Mouse (Mus musculus): Measurements from ENCODE around the gene Igfbp2. TPM values are rescaled to one million over a fixed set of nuclear protein-coding genes. Genes with fewer than 3 reads are reported as not detected.

The Igfbp2 gene
- polyA plus RNA-seq, 1 experiment from 2014 or later, result 561 TPM

- Histone ChIP-seq H3K27ac (ENCODE audit: low read depth, low read length) (peak overlapping the region; percentile 81), H3K4me2 (replicated peaks; ENCODE audit: low read depth, low read length) (peak overlapping the region; percentile 96), H3K9ac (ENCODE audit: low read depth, low read length) (peak overlapping the region; percentile 86), H3K4me3 (ENCODE audit: low read depth, low read length) (peak overlapping the region; percentile 83), H3K36me3 (ENCODE audit: control insufficient read depth, insufficient read depth, low read length) (no peaks in the 10 kb centered on the region), H3K9me3 (ENCODE audit: control insufficient read depth, low read length) (no peaks in the 10 kb centered on the region), H3K4me1 (replicated peaks; ENCODE audit: control insufficient read depth, insufficient read depth, low read length) (peaks cover 4% of the 10 kb centered on the region), H3K27me3 (ENCODE audit: control insufficient read depth, insufficient read depth, low read length) (no peaks in the 10 kb centered on the region)
- DNase-seq (ENCODE audit: low spot score) (peak; percentile 66), ATAC-seq (ENCODE audit: low FRiP score) (peak; percentile 46)
- WGBS, result under 1% methylated on average over 36 of the region's 37 CpGs
These were observed 401 bp downstream of the Igfbp2 start for GRCm38 (mm10) chr1:72824707-72825101.

DNA sequence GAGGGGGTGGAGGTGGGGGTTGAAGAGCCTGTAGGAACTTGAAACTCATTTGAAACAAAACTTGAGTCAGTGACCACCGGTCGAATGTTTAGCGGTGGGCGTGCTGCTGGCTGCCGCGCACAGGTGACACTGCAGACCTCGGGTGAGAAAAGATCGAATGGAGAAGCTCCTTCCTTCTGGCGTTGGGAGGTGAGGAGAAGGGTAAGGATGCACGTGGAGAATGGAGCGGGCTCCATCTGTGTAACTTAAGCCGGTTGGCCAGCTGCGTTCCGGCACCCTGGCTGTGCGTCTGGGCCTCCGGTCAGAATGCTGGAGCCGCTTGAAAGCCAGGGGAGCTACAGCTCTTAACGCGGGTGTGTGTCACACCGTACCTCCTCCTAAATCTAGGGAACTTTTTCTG is 983 bp downstream of the Igfbp2 start:
- no peak for ATAC-seq (ENCODE audit: low FRiP score)
- peak overlapping the region; percentile 86 for H3K9ac ChIP-seq (ENCODE audit: low read depth, low read length)

GRCm38 (mm10) chr1:72825921-72826320 is 1.6 kb downstream of the Igfbp2 start:
- Histone ChIP-seq H3K36me3 (ENCODE audit: control insufficient read depth, insufficient read depth, low read length) (no peaks in the 10 kb centered on the region), H3K9ac (ENCODE audit: low read depth, low read length) (peak overlapping the region; percentile 86), H3K4me1 (replicated peaks; ENCODE audit: control insufficient read depth, insufficient read depth, low read length) (peaks cover 4% of the 10 kb centered on the region), H3K9me3 (ENCODE audit: control insufficient read depth, low read length) (no peaks in the 10 kb centered on the region), H3K27ac (ENCODE audit: low read depth, low read length) (peak overlapping the region; percentile 81), H3K4me3 (ENCODE audit: low read depth, low read length) (peak overlapping the region; percentile 83), H3K27me3 (ENCODE audit: control insufficient read depth, insufficient read depth, low read length) (no peaks in the 10 kb centered on the region), H3K4me2 (replicated peaks; ENCODE audit: low read depth, low read length) (peak overlapping the region; percentile 96)
- ATAC-seq (ENCODE audit: low FRiP score), result no peak
- peak; percentile 47 for DNase-seq (ENCODE audit: low spot score)
- 1% methylated on average over 4 of the region's 4 CpGs for WGBS

More for the DNA sequence above, 983 bp downstream of the Igfbp2 start:
- no peaks in the 10 kb centered on the region for H3K36me3 ChIP-seq (ENCODE audit: control insufficient read depth, insufficient read depth, low read length)
- no peaks in the 10 kb centered on the region for H3K27me3 ChIP-seq (ENCODE audit: control insufficient read depth, insufficient read depth, low read length)
- peak; percentile 61 for DNase-seq (ENCODE audit: low spot score)
- H3K27ac ChIP-seq (ENCODE audit: low read depth, low read length), result peak overlapping the region; percentile 81
- H3K4me2 ChIP-seq (replicated peaks; ENCODE audit: low read depth, low read length), result peak overlapping the region; percentile 96
- H3K4me3 ChIP-seq (ENCODE audit: low read depth, low read length), result peak overlapping the region; percentile 83
- H3K4me1 ChIP-seq (replicated peaks; ENCODE audit: control insufficient read depth, insufficient read depth, low read length), result peaks cover 4% of the 10 kb centered on the region
- WGBS, result 2% methylated on average over 20 of the region's 20 CpGs
- H3K9me3 ChIP-seq (ENCODE audit: control insufficient read depth, low read length), result no peaks in the 10 kb centered on the region

DNA sequence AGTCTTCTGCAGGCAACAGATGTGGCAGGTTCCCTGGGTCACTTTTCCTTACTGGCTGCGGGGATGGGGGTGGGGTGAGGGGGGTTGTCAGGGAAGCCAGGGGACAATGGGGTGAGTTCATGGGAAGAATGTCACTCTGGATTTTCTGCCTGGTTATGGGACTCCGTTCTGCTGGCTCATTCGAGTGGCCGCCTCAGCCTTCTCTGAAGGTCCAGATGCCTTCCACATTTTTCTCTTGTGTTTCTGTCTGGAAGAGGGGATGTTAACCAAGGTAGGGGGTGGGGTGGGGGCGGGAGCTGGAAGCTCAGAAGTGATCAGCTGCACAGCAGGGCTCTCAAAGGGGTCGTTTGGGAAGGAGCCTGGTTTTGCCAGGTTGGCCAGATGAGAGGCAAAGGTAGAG is 2.1 kb downstream of the Igfbp2 start:
- H3K36me3 ChIP-seq (ENCODE audit: control insufficient read depth, insufficient read depth, low read length), result no peaks in the 10 kb centered on the region
- H3K9me3 ChIP-seq (ENCODE audit: control insufficient read depth, low read length), result no peaks in the 10 kb centered on the region
- WGBS, result 0% methylated on average over 6 of the region's 6 CpGs
- H3K27ac ChIP-seq (ENCODE audit: low read depth, low read length), result peak overlapping the region; percentile 81
- DNase-seq (ENCODE audit: low spot score) (peak; percentile 62), ATAC-seq (ENCODE audit: low FRiP score) (0 out of 2 replicates have a peak, but pooled peaks have one; percentile 6)
- peaks cover 4% of the 10 kb centered on the region for H3K4me1 ChIP-seq (replicated peaks; ENCODE audit: control insufficient read depth, insufficient read depth, low read length)
- peak overlapping the region; percentile 83 for H3K4me3 ChIP-seq (ENCODE audit: low read depth, low read length)
- H3K27me3 ChIP-seq (ENCODE audit: control insufficient read depth, insufficient read depth, low read length), result no peaks in the 10 kb centered on the region
- H3K4me2 ChIP-seq (replicated peaks; ENCODE audit: low read depth, low read length), result peak overlapping the region; percentile 96
- peak overlapping the region; percentile 86 for H3K9ac ChIP-seq (ENCODE audit: low read depth, low read length)

- 1% methylated on average over 7 of the region's 7 CpGs for WGBS
- ATAC-seq (ENCODE audit: low FRiP score) (no peak), DNase-seq (ENCODE audit: low spot score) (no peak)
- Histone ChIP-seq H3K4me2 (replicated peaks; ENCODE audit: low read depth, low read length) (peak overlapping the region; percentile 96), H3K9me3 (ENCODE audit: control insufficient read depth, low read length) (no peaks in the 10 kb centered on the region), H3K4me3 (ENCODE audit: low read depth, low read length) (peak overlapping the region; percentile 83), H3K27me3 (ENCODE audit: control insufficient read depth, insufficient read depth, low read length) (no peaks in the 10 kb centered on the region), H3K4me1 (replicated peaks; ENCODE audit: control insufficient read depth, insufficient read depth, low read length) (peaks cover 4% of the 10 kb centered on the region), H3K36me3 (ENCODE audit: control insufficient read depth, insufficient read depth, low read length) (no peaks in the 10 kb centered on the region), H3K27ac (ENCODE audit: low read depth, low read length) (peak overlapping the region; percentile 81), H3K9ac (ENCODE audit: low read depth, low read length) (peak overlapping the region; percentile 86)
These were observed 2.6 kb downstream of the Igfbp2 start for GRCm38 (mm10) chr1:72826931-72827330.

- ATAC-seq (ENCODE audit: low FRiP score), result peak; percentile 31
- peak overlapping the region; percentile 83 for H3K4me3 ChIP-seq (ENCODE audit: low read depth, low read length)
- DNase-seq (ENCODE audit: low spot score), result peak; percentile 37
- peak overlapping the region; percentile 86 for H3K9ac ChIP-seq (ENCODE audit: low read depth, low read length)
- H3K4me1 ChIP-seq (replicated peaks; ENCODE audit: control insufficient read depth, insufficient read depth, low read length), result peaks cover 4% of the 10 kb centered on the region
- H3K27ac ChIP-seq (ENCODE audit: low read depth, low read length), result peak overlapping the region; percentile 81
- no peaks in the 10 kb centered on the region for H3K9me3 ChIP-seq (ENCODE audit: control insufficient read depth, low read length)
- H3K27me3 ChIP-seq (ENCODE audit: control insufficient read depth, insufficient read depth, low read length), result no peaks in the 10 kb centered on the region
- H3K4me2 ChIP-seq (replicated peaks; ENCODE audit: low read depth, low read length), result peak overlapping the region; percentile 96
- H3K36me3 ChIP-seq (ENCODE audit: control insufficient read depth, insufficient read depth, low read length), result no peaks in the 10 kb centered on the region
- WGBS, result 20% methylated on average over 12 of the region's 12 CpGs
These were observed 3.4 kb downstream of the Igfbp2 start for GRCm38 (mm10) chr1:72827411-72828315.

DNA sequence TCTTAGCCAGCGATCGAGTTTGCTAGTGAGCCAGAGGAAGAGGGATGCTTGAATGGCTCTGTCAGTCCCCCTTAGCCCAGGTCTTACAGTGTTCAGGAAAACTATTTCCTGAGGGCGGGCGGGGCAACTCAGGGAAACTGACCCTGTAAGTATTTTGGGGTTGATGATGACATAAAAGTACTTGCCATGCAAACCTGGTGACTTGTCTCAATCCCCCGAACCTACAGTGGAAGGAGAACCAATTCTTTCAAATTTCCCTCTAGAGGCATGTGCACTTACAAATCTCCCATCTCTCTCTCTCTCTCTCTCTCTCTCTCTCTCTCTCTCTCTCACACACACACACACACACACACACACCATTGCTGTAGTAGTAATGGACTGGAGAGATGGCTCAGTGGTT is 4.5 kb downstream of the Igfbp2 start:
- no peak overlapping the region for H3K27ac ChIP-seq (ENCODE audit: low read depth, low read length)
- no peaks in the 10 kb centered on the region for H3K27me3 ChIP-seq (ENCODE audit: control insufficient read depth, insufficient read depth, low read length)
- no peaks in the 10 kb centered on the region for H3K9me3 ChIP-seq (ENCODE audit: control insufficient read depth, low read length)
- no peak overlapping the region for H3K4me3 ChIP-seq (ENCODE audit: low read depth, low read length)
- ATAC-seq (ENCODE audit: low FRiP score) (no peak), DNase-seq (ENCODE audit: low spot score) (no peak)
- H3K4me2 ChIP-seq (replicated peaks; ENCODE audit: low read depth, low read length), result no peak overlapping the region
- WGBS, result 94% methylated on average over 5 of the region's 5 CpGs
- no peak overlapping the region for H3K9ac ChIP-seq (ENCODE audit: low read depth, low read length)
- peaks cover 4% of the 10 kb centered on the region for H3K4me1 ChIP-seq (replicated peaks; ENCODE audit: control insufficient read depth, insufficient read depth, low read length)
- no peaks in the 10 kb centered on the region for H3K36me3 ChIP-seq (ENCODE audit: control insufficient read depth, insufficient read depth, low read length)

- no peaks in the 10 kb centered on the region for H3K9me3 ChIP-seq (ENCODE audit: control insufficient read depth, low read length)
- H3K36me3 ChIP-seq (ENCODE audit: control insufficient read depth, insufficient read depth, low read length), result no peaks in the 10 kb centered on the region
- H3K4me1 ChIP-seq (replicated peaks; ENCODE audit: control insufficient read depth, insufficient read depth, low read length), result peaks cover 4% of the 10 kb centered on the region; the same call in 1 of the 2 replicates
- H3K4me2 ChIP-seq (replicated peaks; ENCODE audit: low read depth, low read length), result no peak overlapping the region
- H3K4me3 ChIP-seq (ENCODE audit: low read depth, low read length), result no peak overlapping the region
- DNase-seq (ENCODE audit: low spot score) (no peak), ATAC-seq (ENCODE audit: low FRiP score) (no peak)
- no peak overlapping the region for H3K9ac ChIP-seq (ENCODE audit: low read depth, low read length)
- no peaks in the 10 kb centered on the region for H3K27me3 ChIP-seq (ENCODE audit: control insufficient read depth, insufficient read depth, low read length)
- no peak overlapping the region for H3K27ac ChIP-seq (ENCODE audit: low read depth, low read length)
- 97% methylated on average over 2 of the region's 2 CpGs for WGBS
These were observed 6.2 kb downstream of the Igfbp2 start for GRCm38 (mm10) chr1:72830485-72830884.

All from hindbrain, embryonic 11.5 days (tissue).